Mouse (Mus musculus) liver, embryonic 14.5 days (tissue): ENCODE results near the gene Stxbp5l.

Experiments
- CTCF ChIP-seq: IDR thresholded peaks from 2 replicates; pipeline ENCODE4 v1.5.1; 2016; ENCODE audit warnings: antibody characterized with exemption, low read depth, control low read depth
- EP300 ChIP-seq: IDR thresholded peaks from 2 replicates; pipeline ENCODE4 v1.6.1; 2016; ENCODE audit warnings: antibody characterized with exemption, low read depth

GRCm38 (mm10) chr16:37422874-37423273, 38.1 kb upstream of the Stxbp5l start:
- TF ChIP-seq CTCF: no peak
- no peak for TF ChIP-seq EP300
